Mouse (Mus musculus): ENCODE measurements around the gene Cdkn1b. TPM values are rescaled to one million over a fixed set of nuclear protein-coding genes. Genes with fewer than 3 reads are reported as not detected.
A peak's percentile ranks its signal among the peaks of the same experiment; 100 is the strongest.

Cdkn1b gene
- polyA plus RNA-seq, 1 experiment = 45.6 TPM

DNA sequence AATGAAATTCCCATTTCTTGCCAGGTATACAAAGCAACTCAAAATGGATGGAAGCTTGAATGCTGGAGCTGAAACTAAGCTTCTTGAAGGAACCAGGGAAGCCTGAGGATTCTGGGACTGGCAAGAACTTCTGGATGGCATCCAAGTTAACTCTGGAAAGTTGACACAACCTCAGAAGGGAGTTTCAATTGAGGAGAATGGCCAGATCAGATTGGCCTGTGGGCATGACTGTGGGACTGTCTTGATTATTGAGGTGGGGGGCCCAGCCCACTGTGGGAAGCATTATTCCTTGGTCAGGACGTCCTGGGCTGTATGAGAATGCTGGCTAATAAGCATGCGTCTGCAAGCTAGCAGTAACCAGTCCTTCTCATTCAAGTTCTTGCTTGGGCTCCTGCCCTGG is 40.2 kb upstream of the Cdkn1b start:
- Histone ChIP-seq H3K4me1 (ENCODE audit: control insufficient read depth, insufficient read depth, low read length) (peaks cover 19% of the 10 kb centered on the region), H3K27ac (ENCODE audit: insufficient read depth, low read length) (no peak overlapping the region), H3K27me3 (ENCODE audit: control insufficient read depth, insufficient read depth, low read length) (no peaks in the 10 kb centered on the region), H3K4me3 (replicated peaks; ENCODE audit: insufficient read depth, low read depth, low read length) (no peak overlapping the region)
- WGBS = 40% methylated on average over 2 of the region's 2 CpGs
- DNase-seq = no peak
- TF ChIP-seq POLR2A (IDR thresholded peaks at IDR 0.05; ENCODE audit: borderline replicate concordance, insufficient read depth, low read length) = no peak
- no peak for TF ChIP-seq CTCF (IDR thresholded peaks at IDR 0.05; ENCODE audit: borderline replicate concordance, insufficient read depth, low read depth, low read length)

DNA sequence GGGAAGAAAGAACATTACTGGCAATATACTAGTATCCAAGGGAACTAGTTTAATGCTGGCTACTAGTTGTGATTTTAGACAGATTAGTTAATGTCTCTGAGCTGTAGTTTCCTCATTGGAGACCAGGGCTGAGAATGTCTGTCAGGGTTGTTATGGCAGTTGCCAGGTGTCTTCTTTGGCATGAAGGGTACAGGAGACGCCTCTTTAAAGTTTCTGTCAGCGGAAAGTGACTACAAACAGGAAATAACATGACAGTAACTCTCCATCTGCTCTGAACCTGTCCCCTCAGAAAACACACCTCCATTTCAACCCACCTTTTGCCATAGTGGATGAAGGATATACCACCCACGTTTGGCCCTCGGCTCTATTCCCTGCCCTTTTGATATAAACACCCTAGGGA is 36.5 kb upstream of the Cdkn1b start:
- 49% methylated on average over 4 of the region's 4 CpGs for WGBS
- H3K4me3 ChIP-seq (replicated peaks; ENCODE audit: insufficient read depth, low read depth, low read length) = no peak overlapping the region
- TF ChIP-seq POLR2A (IDR thresholded peaks at IDR 0.05; ENCODE audit: borderline replicate concordance, insufficient read depth, low read length) (no peak), CTCF (IDR thresholded peaks at IDR 0.05; ENCODE audit: borderline replicate concordance, insufficient read depth, low read depth, low read length) (no peak)
- DNase-seq = no peak
- H3K4me1 ChIP-seq (ENCODE audit: control insufficient read depth, insufficient read depth, low read length) = peaks cover 19% of the 10 kb centered on the region
- H3K27ac ChIP-seq (ENCODE audit: insufficient read depth, low read length) = no peak overlapping the region
- no peaks in the 10 kb centered on the region for H3K27me3 ChIP-seq (ENCODE audit: control insufficient read depth, insufficient read depth, low read length)

DNA sequence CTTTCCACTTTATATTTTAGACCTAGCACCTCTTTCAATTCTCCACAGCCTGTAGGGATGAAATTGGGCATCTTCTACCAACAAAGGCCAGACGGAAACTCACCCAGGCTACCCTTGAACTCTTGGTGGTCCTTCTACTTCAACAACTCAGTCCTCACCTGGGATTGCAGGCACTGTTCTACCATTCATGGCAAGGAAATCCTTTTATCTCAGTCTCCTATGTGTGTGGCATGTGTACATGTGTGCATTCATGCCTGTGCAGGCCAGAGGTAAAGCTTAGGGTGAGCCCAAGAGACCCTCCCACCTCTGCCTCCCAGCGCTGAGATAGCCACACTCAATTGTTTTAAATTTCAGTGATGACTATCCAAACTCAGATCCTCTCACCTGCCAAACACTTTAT is 34.7 kb upstream of the Cdkn1b start:
- WGBS = 83% methylated on average over 2 of the region's 2 CpGs
- Histone ChIP-seq H3K27ac (ENCODE audit: insufficient read depth, low read length) (no peak overlapping the region), H3K4me3 (replicated peaks; ENCODE audit: insufficient read depth, low read depth, low read length) (peak overlapping the region; percentile 7), H3K27me3 (ENCODE audit: control insufficient read depth, insufficient read depth, low read length) (no peaks in the 10 kb centered on the region), H3K4me1 (ENCODE audit: control insufficient read depth, insufficient read depth, low read length) (peaks cover 16% of the 10 kb centered on the region)
- DNase-seq = no peak
- TF ChIP-seq CTCF (IDR thresholded peaks at IDR 0.05; ENCODE audit: borderline replicate concordance, insufficient read depth, low read depth, low read length) (no peak), POLR2A (IDR thresholded peaks at IDR 0.05; ENCODE audit: borderline replicate concordance, insufficient read depth, low read length) (no peak)

DNA sequence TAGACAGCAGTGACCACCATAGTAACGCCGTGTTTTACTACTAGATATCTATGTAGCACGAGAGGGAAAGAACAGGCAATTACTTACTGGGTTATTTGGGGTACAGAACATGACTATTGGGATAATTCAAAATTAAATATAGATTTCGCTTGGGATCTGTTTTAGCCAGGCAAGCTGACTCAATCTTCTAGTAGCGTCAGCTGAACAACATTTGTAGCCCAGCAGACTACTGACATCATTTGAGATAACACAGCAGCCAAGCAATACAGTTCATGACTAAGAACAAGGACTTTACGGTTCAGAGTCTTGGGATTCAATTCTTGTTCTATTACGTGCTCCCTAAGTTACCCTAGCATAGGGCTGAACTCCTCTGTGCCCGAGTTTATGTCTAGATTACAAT is 33.7 kb upstream of the Cdkn1b start:
- DNase-seq = no peak
- Histone ChIP-seq H3K4me1 (ENCODE audit: control insufficient read depth, insufficient read depth, low read length) (peaks cover 8% of the 10 kb centered on the region), H3K27ac (ENCODE audit: insufficient read depth, low read length) (no peak overlapping the region), H3K4me3 (replicated peaks; ENCODE audit: insufficient read depth, low read depth, low read length) (peak overlapping the region; percentile 78), H3K27me3 (ENCODE audit: control insufficient read depth, insufficient read depth, low read length) (no peaks in the 10 kb centered on the region)
- WGBS = 24% methylated on average over 8 of the region's 8 CpGs
- TF ChIP-seq CTCF (IDR thresholded peaks at IDR 0.05; ENCODE audit: borderline replicate concordance, insufficient read depth, low read depth, low read length) (no peak), POLR2A (IDR thresholded peaks at IDR 0.05; ENCODE audit: borderline replicate concordance, insufficient read depth, low read length) (no peak)

DNA sequence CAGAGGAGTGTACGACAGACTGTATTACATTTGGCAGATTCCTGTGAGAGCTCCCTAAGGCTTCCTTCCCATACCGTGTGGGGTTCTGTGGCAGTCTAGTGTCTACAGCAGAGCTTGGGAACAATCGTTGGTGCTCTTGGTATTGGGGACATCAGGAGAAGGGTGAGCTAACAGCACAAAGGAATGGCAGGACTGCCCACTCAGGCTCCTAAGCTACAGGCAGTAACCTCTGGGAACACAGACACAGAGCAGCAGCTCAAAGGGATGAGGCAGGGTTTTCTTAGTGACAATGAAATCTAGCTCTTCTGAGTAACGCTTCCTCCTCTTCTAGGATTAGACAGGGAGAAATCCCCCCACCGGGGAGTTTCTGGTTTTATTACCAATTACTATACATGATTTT is 33.2 kb upstream of the Cdkn1b start:
- Histone ChIP-seq H3K4me3 (replicated peaks; ENCODE audit: insufficient read depth, low read depth, low read length) (peak overlapping the region; percentile 78), H3K27me3 (ENCODE audit: control insufficient read depth, insufficient read depth, low read length) (no peaks in the 10 kb centered on the region), H3K27ac (ENCODE audit: insufficient read depth, low read length) (peak overlapping the region; percentile 81), H3K4me1 (ENCODE audit: control insufficient read depth, insufficient read depth, low read length) (peaks cover 7% of the 10 kb centered on the region)
- WGBS = 3% methylated on average over 5 of the region's 5 CpGs
- TF ChIP-seq CTCF (IDR thresholded peaks at IDR 0.05; ENCODE audit: borderline replicate concordance, insufficient read depth, low read depth, low read length) (no peak), POLR2A (IDR thresholded peaks at IDR 0.05; ENCODE audit: borderline replicate concordance, insufficient read depth, low read length) (no peak)
- peak; percentile 61 to 67 for DNase-seq

DNA sequence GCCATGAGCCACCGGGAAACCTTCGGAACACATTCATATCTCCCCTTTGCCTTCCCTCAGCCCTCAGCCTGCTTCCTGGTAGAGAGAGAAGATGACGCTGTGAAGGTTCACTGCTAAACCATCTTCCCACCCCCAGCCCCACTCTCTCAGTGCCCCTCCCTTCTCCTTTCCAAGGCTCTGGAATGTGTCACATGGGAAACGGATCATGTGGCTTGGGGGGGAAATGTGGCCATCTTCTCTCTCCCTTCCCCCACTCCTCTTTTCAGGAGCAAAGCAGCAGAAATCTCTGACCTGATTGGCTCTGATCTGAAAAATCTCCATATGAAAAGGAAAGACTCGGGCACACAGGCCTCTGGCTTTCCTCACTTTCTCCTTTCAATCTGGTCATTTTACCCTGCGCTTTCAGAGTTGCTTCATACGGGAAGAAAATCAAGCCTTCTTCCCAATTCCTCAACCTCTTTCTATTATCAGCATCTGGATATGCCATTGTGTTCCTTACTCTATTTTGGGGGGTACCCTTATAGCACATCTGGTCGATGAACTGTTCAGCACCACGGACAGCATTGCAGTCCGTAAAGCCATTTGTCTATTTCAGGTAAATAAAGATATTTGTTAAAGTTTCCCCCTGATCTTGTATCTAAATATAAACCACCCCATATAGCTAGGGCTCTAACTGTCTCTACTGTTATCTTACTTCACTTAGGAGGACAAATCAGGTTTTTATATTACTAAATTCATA is 32.3 kb upstream of the Cdkn1b start:
- Histone ChIP-seq H3K27ac (ENCODE audit: insufficient read depth, low read length) (peak overlapping the region; percentile 77), H3K4me1 (ENCODE audit: control insufficient read depth, insufficient read depth, low read length) (peaks cover 7% of the 10 kb centered on the region; the same call in 1 of the 2 replicates), H3K4me3 (replicated peaks; ENCODE audit: insufficient read depth, low read depth, low read length) (peak overlapping the region; percentile 78), H3K27me3 (ENCODE audit: control insufficient read depth, insufficient read depth, low read length) (no peaks in the 10 kb centered on the region)
- peak; percentile 83 to 92 for DNase-seq
- under 1% methylated on average over 10 of the region's 10 CpGs for WGBS
- TF ChIP-seq CTCF (IDR thresholded peaks at IDR 0.05; ENCODE audit: borderline replicate concordance, insufficient read depth, low read depth, low read length) = no peak
- TF ChIP-seq POLR2A (IDR thresholded peaks at IDR 0.05; ENCODE audit: borderline replicate concordance, insufficient read depth, low read length) = peak; percentile 80; the same call in 1 of the 2 replicates

DNA sequence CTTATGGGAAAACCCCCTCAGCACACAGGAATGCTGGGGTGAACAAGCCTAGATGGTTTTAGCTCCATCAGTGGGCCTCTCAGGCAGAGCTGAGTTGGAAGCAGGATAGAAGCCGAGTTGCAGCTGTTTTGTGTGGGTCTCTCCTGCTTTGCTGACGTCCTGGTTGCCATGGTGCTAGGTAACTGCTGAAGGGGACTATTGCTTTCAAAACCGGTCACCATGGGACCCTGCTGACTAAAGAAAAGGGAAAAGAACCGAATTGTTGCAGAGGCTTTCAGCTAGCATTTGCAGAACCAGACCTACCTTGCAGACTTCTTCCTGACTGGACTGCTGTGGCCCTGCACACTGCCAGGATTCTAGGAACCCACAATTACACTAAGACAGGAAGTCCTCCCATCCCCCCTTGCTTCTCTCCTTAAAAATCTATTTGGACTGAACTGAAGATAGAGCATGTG is 31.6 kb upstream of the Cdkn1b start:
- H3K27ac ChIP-seq (ENCODE audit: insufficient read depth, low read length) = peak overlapping the region; percentile 66
- 6% methylated on average over 4 of the region's 4 CpGs for WGBS

DNA sequence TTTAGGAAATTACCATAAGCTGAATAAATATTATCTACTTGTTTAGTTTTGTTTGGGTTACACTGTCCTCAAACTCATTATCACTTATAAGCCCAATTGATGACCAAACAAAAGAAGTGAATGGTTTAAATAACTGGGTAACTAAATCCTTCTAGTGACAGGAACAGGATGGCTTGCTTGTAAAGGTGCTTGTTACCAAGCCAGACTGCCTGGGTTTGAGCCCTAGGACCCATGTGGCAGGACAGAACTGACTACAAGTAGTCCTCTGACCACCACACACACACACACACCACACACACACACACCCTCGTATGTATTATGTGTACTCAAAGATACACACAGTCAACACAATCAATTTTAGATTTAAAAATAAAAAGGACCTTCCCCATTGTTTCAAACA is 30.4 kb upstream of the Cdkn1b start:
- TF ChIP-seq CTCF (IDR thresholded peaks at IDR 0.05; ENCODE audit: borderline replicate concordance, insufficient read depth, low read depth, low read length) (no peak), POLR2A (IDR thresholded peaks at IDR 0.05; ENCODE audit: borderline replicate concordance, insufficient read depth, low read length) (no peak)
- DNase-seq = no peak
- Histone ChIP-seq H3K27me3 (ENCODE audit: control insufficient read depth, insufficient read depth, low read length) (no peaks in the 10 kb centered on the region), H3K4me3 (replicated peaks; ENCODE audit: insufficient read depth, low read depth, low read length) (no peak overlapping the region), H3K4me1 (ENCODE audit: control insufficient read depth, insufficient read depth, low read length) (peaks cover 7% of the 10 kb centered on the region; the same call in 1 of the 2 replicates), H3K27ac (ENCODE audit: insufficient read depth, low read length) (no peak overlapping the region)
- WGBS = 89% methylated on average over 1 of the region's 1 CpGs

More for the DNA sequence above, 31.6 kb upstream of the Cdkn1b start:
- TF ChIP-seq CTCF (IDR thresholded peaks at IDR 0.05; ENCODE audit: borderline replicate concordance, insufficient read depth, low read depth, low read length) = no peak
- TF ChIP-seq POLR2A (IDR thresholded peaks at IDR 0.05; ENCODE audit: borderline replicate concordance, insufficient read depth, low read length) = no peak
- H3K4me3 ChIP-seq (replicated peaks; ENCODE audit: insufficient read depth, low read depth, low read length) = no peak overlapping the region
- peak; percentile 43 to 49 for DNase-seq
- peaks cover 7% of the 10 kb centered on the region; the same call in 1 of the 2 replicates for H3K4me1 ChIP-seq (ENCODE audit: control insufficient read depth, insufficient read depth, low read length)
- no peaks in the 10 kb centered on the region for H3K27me3 ChIP-seq (ENCODE audit: control insufficient read depth, insufficient read depth, low read length)
